Mouse (Mus musculus) liver, embryonic 14.5 days (tissue): ENCODE measurements around the gene Camk2n1. TPM values are rescaled to one million over a fixed set of nuclear protein-coding genes. Genes with fewer than 3 reads are reported as not detected.
A peak's percentile ranks its signal among the peaks of the same experiment; 100 is the strongest.

Source experiments
- ATAC-seq: fragments of 200-750 bp; cut with Nextera tagmentation; 2 replicates; pipeline ENCODE4 v1.8.0; 2017; ENCODE audit warnings: moderate number of reproducible peaks, mild to moderate bottlenecking, moderate library complexity; ENCODE audit not compliant: insufficient read depth
- DNase-seq, 3 experiments: peaks; one replicate each; pipeline ENCODE4 v3.0.0-alpha.2; 2012 to 2013; ENCODE audit warnings: low read depth in 3 of 3, low spot score in 3 of 3
- H3K27ac ChIP-seq: fragments of 300-500 bp; sonication (generic); 2 replicates; pipeline ENCODE4 v1.5.1; 2014; ENCODE audit warnings: moderate library complexity, mild to moderate bottlenecking, control low read depth, inconsistent platforms
- H3K27me3 ChIP-seq: fragments of 300-500 bp; sonication (generic); 2 replicates; pipeline ENCODE4 v1.6.1; 2014; ENCODE audit warnings: mild to moderate bottlenecking, low read length, moderate library complexity; ENCODE audit not compliant: control insufficient read depth, insufficient read depth
- H3K36me3 ChIP-seq: fragments of 300-500 bp; sonication (generic); replicated peaks from 2 replicates; pipeline ENCODE4 v1.6.1; 2014; ENCODE audit warnings: low read depth; ENCODE audit not compliant: control insufficient read depth, insufficient read depth
- H3K4me1 ChIP-seq, 2 experiments: fragments of 200-500 bp in 1 of 2; fragments of 300-500 bp in 1 of 2; sonication (generic) in 1 of 2; replicated peaks; 2 replicates each; pipeline ENCODE4 v1.6.1; 2012 to 2014; ENCODE audit warnings: antibody characterized with exemption in 1 of 2, inconsistent platforms in 1 of 2, low read length in 1 of 2; ENCODE audit not compliant: control insufficient read depth in 2 of 2, insufficient read depth in 2 of 2
- H3K4me2 ChIP-seq: fragments of 300-500 bp; sonication (generic); 2 replicates; pipeline ENCODE4 v1.6.1; 2014; ENCODE audit warnings: low read depth, mild to moderate bottlenecking, control low read depth, moderate library complexity
- H3K4me3 ChIP-seq, 2 experiments: fragments of 200-500 bp in 1 of 2; fragments of 300-500 bp in 1 of 2; sonication (generic) in 1 of 2; 2 replicates each; pipeline ENCODE4 v1.5.1; 2012 to 2014; ENCODE audit warnings: low read depth in 2 of 2, low read length in 2 of 2, mild to moderate bottlenecking in 2 of 2, control low read depth in 1 of 2, inconsistent platforms in 1 of 2, moderate library complexity in 1 of 2; ENCODE audit not compliant: insufficient read depth in 1 of 2
- H3K9ac ChIP-seq: fragments of 300-500 bp; sonication (generic); replicated peaks from 2 replicates; pipeline ENCODE4 v1.6.1; 2014; ENCODE audit warnings: mild to moderate bottlenecking, control low read depth, moderate library complexity
- H3K9me3 ChIP-seq: fragments of 300-500 bp; sonication (generic); 2 replicates; pipeline ENCODE4 v1.6.1; 2016; ENCODE audit warnings: low read length, mixed read lengths; ENCODE audit not compliant: control insufficient read depth
- CTCF ChIP-seq: IDR thresholded peaks from 2 replicates; pipeline ENCODE4 v1.5.1; 2016; ENCODE audit warnings: antibody characterized with exemption, low read depth, control low read depth
- EP300 ChIP-seq: IDR thresholded peaks from 2 replicates; pipeline ENCODE4 v1.6.1; 2016; ENCODE audit warnings: antibody characterized with exemption, low read depth
- WGBS: fragments of 180-500 bp; shearing (Covaris S2); extraction: QIAGEN DNeasy Blood & Tissue Kit; methylation state at CpG from one replicate; pipeline ENCODE4 v1.1.7; 2014; ENCODE audit not compliant: insufficient replicate concordance; 5-methylcytosine and 5-hydroxymethylcytosine counted together
- polyA plus RNA-seq, 2 experiments: library from polyadenylated mRNA; depleted of rRNA in 1 of 2; stranded (reverse) in 1 of 2; unstranded in 1 of 2; fragments of >200 nt; fragmentation: Nextera tagmentation in 1 of 2; extraction: Ambion mirVana in 1 of 2; gene quantifications; 2 replicates each; pipeline versions ENCODE4 v1.2.1 to v1.2.3; 2012 to 2014

The Camk2n1 gene
- polyA plus RNA-seq, 2 experiments = 1.1 to 2.6 TPM

DNA sequence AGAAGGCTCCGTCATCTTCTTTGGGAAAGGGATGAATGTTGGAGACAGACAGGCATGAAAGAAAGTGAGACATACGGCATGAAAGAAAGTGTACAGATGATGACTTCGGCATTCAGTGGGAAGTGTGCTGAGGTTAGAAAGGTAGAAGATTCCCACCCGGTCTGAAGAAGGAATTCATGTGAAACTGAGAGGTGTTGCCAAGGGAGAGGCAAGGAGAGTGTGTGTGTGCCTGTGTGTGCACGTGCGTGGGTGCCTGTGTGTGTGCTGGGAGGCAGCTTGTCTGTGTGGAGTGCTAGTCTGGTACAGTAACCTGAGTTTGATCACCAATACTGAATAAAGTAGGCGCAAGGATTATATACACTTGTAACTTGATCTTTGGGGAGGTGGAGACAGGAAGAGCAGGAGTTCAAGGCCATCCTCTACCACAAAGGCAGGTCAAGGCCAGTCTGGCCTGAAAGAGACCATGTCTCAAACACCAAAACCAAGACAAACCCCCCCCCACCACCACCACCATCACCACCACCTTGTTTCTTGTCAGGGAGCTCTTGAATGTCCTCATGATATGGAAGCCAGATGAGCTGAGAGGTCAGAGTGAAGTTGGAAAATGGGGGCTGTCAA lies 42.5 kb upstream of the Camk2n1 start:
- Histone ChIP-seq H3K9me3 (no peaks in the 10 kb centered on the region), H3K4me2 (no peak overlapping the region), H3K36me3 (no peaks in the 10 kb centered on the region), H3K27ac (no peak overlapping the region), H3K4me3 (no peak overlapping the region), H3K27me3 (no peaks in the 10 kb centered on the region; the same call in 1 of the 2 replicates), H3K9ac (no peak overlapping the region), H3K4me1 (no peaks in the 10 kb centered on the region)
- DNase-seq = no peak
- TF ChIP-seq EP300 = no peak
- ATAC-seq = no peak
- WGBS = 52% methylated on average over 7 of the region's 7 CpGs

GRCm38 (mm10) chr4:138414725-138415124 lies 39.4 kb upstream of the Camk2n1 start:
- H3K4me2 ChIP-seq = no peak overlapping the region
- TF ChIP-seq EP300 (no peak), CTCF (no peak)
- no peak for DNase-seq
- no peak overlapping the region for H3K9ac ChIP-seq
- H3K9me3 ChIP-seq = no peaks in the 10 kb centered on the region
- H3K4me3 ChIP-seq = no peak overlapping the region
- no peaks in the 10 kb centered on the region; the same call in 1 of the 2 replicates for H3K27me3 ChIP-seq
- no peaks in the 10 kb centered on the region for H3K36me3 ChIP-seq
- ATAC-seq = no peak
- H3K4me1 ChIP-seq = no peaks in the 10 kb centered on the region
- no peak overlapping the region for H3K27ac ChIP-seq
- 12% methylated on average over 6 of the region's 6 CpGs for WGBS

GRCm38 (mm10) chr4:138415991-138416390 lies 38.1 kb upstream of the Camk2n1 start:
- H3K36me3 ChIP-seq = no peaks in the 10 kb centered on the region
- no peaks in the 10 kb centered on the region for H3K9me3 ChIP-seq
- H3K4me1 ChIP-seq = no peaks in the 10 kb centered on the region
- TF ChIP-seq EP300 (no peak), CTCF (no peak)
- DNase-seq = no peak
- no peak overlapping the region for H3K4me3 ChIP-seq
- H3K9ac ChIP-seq = no peak overlapping the region
- no peak overlapping the region for H3K27ac ChIP-seq
- WGBS = 47% methylated on average over 3 of the region's 3 CpGs
- H3K27me3 ChIP-seq = no peaks in the 10 kb centered on the region; the same call in 1 of the 2 replicates
- no peak for ATAC-seq
- H3K4me2 ChIP-seq = no peak overlapping the region

- Histone ChIP-seq H3K27ac (no peak overlapping the region), H3K36me3 (no peaks in the 10 kb centered on the region), H3K9me3 (no peaks in the 10 kb centered on the region), H3K27me3 (no peaks in the 10 kb centered on the region; the same call in 1 of the 2 replicates), H3K4me3 (no peak overlapping the region), H3K9ac (no peak overlapping the region), H3K4me2 (no peak overlapping the region), H3K4me1 (no peaks in the 10 kb centered on the region)
- no peak for ATAC-seq
- 0 out of 2 replicates have a peak, but pooled peaks have one; percentile 8 for TF ChIP-seq CTCF
- TF ChIP-seq EP300 = no peak
- WGBS = 53% methylated on average over 5 of the region's 5 CpGs
- no peak for DNase-seq
These were observed 37.7 kb upstream of the Camk2n1 start for GRCm38 (mm10) chr4:138416414-138416813.

- no peak overlapping the region for H3K4me3 ChIP-seq
- no peak for DNase-seq
These were observed 36.2 kb upstream of the Camk2n1 start for GRCm38 (mm10) chr4:138417882-138418281.

More at GRCm38 (mm10) chr4:138417882-138418281, 36.2 kb upstream of the Camk2n1 start:
- TF ChIP-seq CTCF = no peak
- no peak for TF ChIP-seq EP300
- Histone ChIP-seq H3K9ac (no peak overlapping the region), H3K36me3 (no peaks in the 10 kb centered on the region), H3K4me1 (no peaks in the 10 kb centered on the region), H3K4me2 (no peak overlapping the region), H3K9me3 (no peaks in the 10 kb centered on the region), H3K27ac (no peak overlapping the region), H3K27me3 (no peaks in the 10 kb centered on the region; the same call in 1 of the 2 replicates)
- no peak for ATAC-seq
- WGBS = 61% methylated on average over 4 of the region's 4 CpGs
